Mouse (Mus musculus) stomach, postnatal 0 days (tissue): ENCODE measurements around the gene Tfap4. TPM values are rescaled to one million over a fixed set of nuclear protein-coding genes. Genes with fewer than 3 reads are reported as not detected.
A peak's percentile ranks its signal among the peaks of the same experiment; 100 is the strongest.

ENCODE experiments used
- ATAC-seq: fragments of 200-750 bp; cut with Nextera tagmentation; 2 replicates; pipeline ENCODE4 v1.8.0; 2017; ENCODE audit not compliant: low FRiP score, low TSS enrichment
- DNase-seq: peaks from one replicate; pipeline ENCODE4 v3.0.0-alpha.2; 2016; ENCODE audit warnings: low spot score
- H3K27ac ChIP-seq: fragments of 300-500 bp; sonication (generic); replicated peaks from 2 replicates; pipeline ENCODE4 v1.5.1; 2014; ENCODE audit warnings: mild to moderate bottlenecking, control low read depth
- H3K27me3 ChIP-seq: fragments of 300-500 bp; sonication (generic); 2 replicates; pipeline ENCODE4 v1.6.1; 2014; ENCODE audit warnings: low read length; ENCODE audit not compliant: control insufficient read depth, insufficient read depth
- H3K36me3 ChIP-seq: fragments of 300-500 bp; sonication (generic); 2 replicates; pipeline ENCODE4 v1.6.1; 2014; ENCODE audit warnings: low read length, mixed read lengths; ENCODE audit not compliant: control insufficient read depth, insufficient read depth
- H3K4me1 ChIP-seq: fragments of 300-500 bp; sonication (generic); replicated peaks from 2 replicates; pipeline ENCODE4 v1.6.1; 2014; ENCODE audit warnings: antibody characterized with exemption; ENCODE audit not compliant: control insufficient read depth, insufficient read depth
- H3K4me2 ChIP-seq: fragments of 300-500 bp; sonication (generic); replicated peaks from 2 replicates; pipeline ENCODE4 v1.6.1; 2014; ENCODE audit warnings: low read depth, mild to moderate bottlenecking, control low read depth, moderate library complexity
- H3K4me3 ChIP-seq: fragments of 300-500 bp; sonication (generic); 2 replicates; pipeline ENCODE4 v1.5.1; 2014; ENCODE audit warnings: low read depth, low read length, control low read depth
- H3K9ac ChIP-seq: fragments of 300-500 bp; sonication (generic); 2 replicates; pipeline ENCODE4 v1.6.1; 2014; ENCODE audit warnings: mild to moderate bottlenecking, low read length, control low read depth, mixed read lengths
- H3K9me3 ChIP-seq: fragments of 300-500 bp; sonication (generic); 2 replicates; pipeline ENCODE4 v1.6.1; 2016; ENCODE audit warnings: low read length; ENCODE audit not compliant: control insufficient read depth
- CTCF ChIP-seq: IDR thresholded peaks from 2 replicates; pipeline ENCODE4 v1.5.1; 2016; ENCODE audit warnings: antibody characterized with exemption, low read depth, mild to moderate bottlenecking, moderate library complexity
- EP300 ChIP-seq: optimal IDR thresholded peaks from 2 replicates; pipeline ENCODE3; 2016; ENCODE audit warnings: antibody characterized with exemption
- WGBS: fragments of 180-500 bp; shearing (Covaris S2); extraction: QIAGEN DNeasy Blood & Tissue Kit; methylation state at CpG from one replicate; pipeline ENCODE4 v1.1.7; 2014; 5-methylcytosine and 5-hydroxymethylcytosine counted together
- polyA plus RNA-seq: library from polyadenylated mRNA; unstranded; fragments of >200 nt; fragmentation: Nextera tagmentation; extraction: Ambion mirVana; gene quantifications from 2 replicates; pipeline ENCODE4 v1.2.1, GENCODE M21; 2015

The Tfap4 gene
- polyA plus RNA-seq, 1 experiment from 2014 or later: 8.9 TPM

GRCm38 (mm10) chr16:4521074-4521667, 38.5 kb downstream of the Tfap4 start:
- no peak overlapping the region for H3K9ac ChIP-seq
- no peak overlapping the region for H3K4me2 ChIP-seq
- H3K27me3 ChIP-seq: no peaks in the 10 kb centered on the region
- no peaks in the 10 kb centered on the region for H3K36me3 ChIP-seq
- ATAC-seq (no peak), DNase-seq (no peak)
- 73% methylated on average over 4 of the region's 4 CpGs for WGBS
- no peaks in the 10 kb centered on the region for H3K9me3 ChIP-seq
- no peaks in the 10 kb centered on the region for H3K4me1 ChIP-seq
- TF ChIP-seq CTCF (no peak), EP300 (no peak)
- H3K27ac ChIP-seq: no peak overlapping the region
- H3K4me3 ChIP-seq: no peak overlapping the region

- 74% methylated on average over 8 of the region's 8 CpGs for WGBS
- no peak overlapping the region for H3K4me2 ChIP-seq
- H3K36me3 ChIP-seq: no peaks in the 10 kb centered on the region
- no peak for DNase-seq
- H3K9me3 ChIP-seq: no peaks in the 10 kb centered on the region
- no peak overlapping the region for H3K9ac ChIP-seq
- H3K27me3 ChIP-seq: no peaks in the 10 kb centered on the region
- no peak for ATAC-seq
- no peak for TF ChIP-seq EP300
- no peak for TF ChIP-seq CTCF
- H3K4me3 ChIP-seq: no peak overlapping the region
- H3K27ac ChIP-seq: no peak overlapping the region
- H3K4me1 ChIP-seq: no peaks in the 10 kb centered on the region
Measured at GRCm38 (mm10) chr16:4520673-4521072, 39.0 kb downstream of the Tfap4 start.

GRCm38 (mm10) chr16:4519825-4520224, 39.8 kb downstream of the Tfap4 start:
- Histone ChIP-seq H3K4me2 (no peak overlapping the region), H3K9ac (no peak overlapping the region), H3K4me1 (no peaks in the 10 kb centered on the region), H3K36me3 (no peaks in the 10 kb centered on the region), H3K27me3 (no peaks in the 10 kb centered on the region), H3K9me3 (no peaks in the 10 kb centered on the region), H3K4me3 (no peak overlapping the region), H3K27ac (no peak overlapping the region)
- DNase-seq (no peak), ATAC-seq (no peak)
- WGBS: 82% methylated on average over 2 of the region's 2 CpGs
- no peak for TF ChIP-seq CTCF
- no peak for TF ChIP-seq EP300

- H3K4me2 ChIP-seq: no peak overlapping the region
- H3K9ac ChIP-seq: no peak overlapping the region
- ATAC-seq: no peak
- WGBS: 71% methylated on average over 4 of the region's 4 CpGs
- H3K27me3 ChIP-seq: no peaks in the 10 kb centered on the region
- no peaks in the 10 kb centered on the region for H3K36me3 ChIP-seq
- H3K4me1 ChIP-seq: no peaks in the 10 kb centered on the region
- no peaks in the 10 kb centered on the region for H3K9me3 ChIP-seq
- H3K27ac ChIP-seq: no peak overlapping the region
- no peak for DNase-seq
- no peak overlapping the region for H3K4me3 ChIP-seq
- TF ChIP-seq EP300: no peak
- no peak for TF ChIP-seq CTCF
Measured at GRCm38 (mm10) chr16:4519157-4519556, 40.5 kb downstream of the Tfap4 start.

- H3K4me3 ChIP-seq: no peak overlapping the region
- TF ChIP-seq EP300 (no peak), CTCF (no peak)
- no peak overlapping the region for H3K27ac ChIP-seq
- no peak overlapping the region for H3K4me2 ChIP-seq
- 46% methylated on average over 2 of the region's 2 CpGs for WGBS
- H3K27me3 ChIP-seq: no peaks in the 10 kb centered on the region
- DNase-seq (no peak), ATAC-seq (no peak)
- no peaks in the 10 kb centered on the region for H3K36me3 ChIP-seq
- H3K9me3 ChIP-seq: no peaks in the 10 kb centered on the region
- no peak overlapping the region for H3K9ac ChIP-seq
- no peaks in the 10 kb centered on the region for H3K4me1 ChIP-seq
Measured at GRCm38 (mm10) chr16:4517906-4518305, 41.7 kb downstream of the Tfap4 start.

- Histone ChIP-seq H3K4me1 (no peaks in the 10 kb centered on the region), H3K4me3 (no peak overlapping the region), H3K4me2 (no peak overlapping the region), H3K9me3 (no peaks in the 10 kb centered on the region), H3K9ac (no peak overlapping the region), H3K27ac (no peak overlapping the region), H3K36me3 (no peaks in the 10 kb centered on the region), H3K27me3 (no peaks in the 10 kb centered on the region)
- ATAC-seq (no peak), DNase-seq (no peak)
- no peak for TF ChIP-seq EP300
- TF ChIP-seq CTCF: 0 out of 2 replicates have a peak, but pooled peaks have one; percentile 7
- WGBS: 76% methylated on average over 3 of the region's 3 CpGs
Measured at GRCm38 (mm10) chr16:4514383-4514782, 45.3 kb downstream of the Tfap4 start.
